ENCODE assay signal across 8 mouse cellular contexts in genomic region chr2:173018618-173019017, GRCm38 (mm10). TPM values are rescaled to one million over a fixed set of nuclear protein-coding genes. Genes with fewer than 3 reads are reported as not detected.
DNase-seq lines count a peak whose midpoint lies in the region; ATAC-seq and TF ChIP-seq lines count a peak whose summit lies in the region.

No protein-coding gene starts in this region.

- peaks cover 17% of the 10 kb centered on the region; the same call in 1 of the 2 replicates for H3K4me1 ChIP-seq in lung, postnatal 0 days (ENCODE audit: insufficient read depth, low read depth, low read length)
- H3K4me1 ChIP-seq in liver, embryonic 16.5 days (ENCODE audit: control insufficient read depth, low read depth, low read length) = peaks cover 42% of the 10 kb centered on the region
- H3K4me1 ChIP-seq in hindbrain, embryonic 11.5 days (replicated peaks; ENCODE audit: control insufficient read depth, insufficient read depth, low read length) = peaks cover 13% of the 10 kb centered on the region

- no peak overlapping the region for H3K4me2 ChIP-seq in lung, postnatal 0 days (replicated peaks; ENCODE audit: low read depth, low read length)
- peak overlapping the region; percentile 4; the same call in 1 of the 2 replicates for H3K4me2 ChIP-seq in liver, embryonic 16.5 days (ENCODE audit: low read depth, low read length)
- H3K4me2 ChIP-seq in hindbrain, embryonic 11.5 days (replicated peaks; ENCODE audit: low read depth, low read length) = no peak overlapping the region

- no peak for TF ChIP-seq EP300 in lung, postnatal 0 days (IDR thresholded peaks at IDR 0.05)

- 0 out of 2 replicates have a peak, but pooled peaks have one; percentile 6 for ATAC-seq in lung, postnatal 0 days
- no peak for ATAC-seq in liver, embryonic 16.5 days (ENCODE audit: low read depth)
- ATAC-seq in inflammation-experienced regulatory T-cells, adult 6 months = no peak
- no peak for ATAC-seq in hindbrain, embryonic 11.5 days (ENCODE audit: low FRiP score)

- WGBS in lung, postnatal 0 days = 22% methylated on average over 8 of the region's 8 CpGs
- 13% methylated on average over 8 of the region's 8 CpGs for WGBS in liver, embryonic 16.5 days (ENCODE audit: insufficient replicate concordance)
- WGBS in hindbrain, embryonic 11.5 days = 22% methylated on average over 8 of the region's 8 CpGs

- H3K9me3 ChIP-seq in lung, postnatal 0 days (ENCODE audit: low read length) = no peaks in the 10 kb centered on the region
- H3K9me3 ChIP-seq in liver, embryonic 16.5 days (replicated peaks; ENCODE audit: control insufficient read depth, low read length) = no peaks in the 10 kb centered on the region
- H3K9me3 ChIP-seq in hindbrain, embryonic 11.5 days (ENCODE audit: control insufficient read depth, low read length) = no peaks in the 10 kb centered on the region

- intact Hi-C loops in heart, postnatal 14 days (cut with DNase I) = loop anchor here (2.0 kb wide), 1 partner anchor 18 kb away; the partner anchor contains the start of gene Rae1

- no peak overlapping the region for H3K4me3 ChIP-seq in lung, postnatal 0 days (ENCODE audit: low read depth, low read length)
- no peak overlapping the region for H3K4me3 ChIP-seq in liver, embryonic 16.5 days (ENCODE audit: low read depth, low read length)
- H3K4me3 ChIP-seq in hindbrain, embryonic 11.5 days (ENCODE audit: low read depth, low read length) = no peak overlapping the region

- no peaks in the 10 kb centered on the region for H3K27me3 ChIP-seq in lung, postnatal 0 days (replicated peaks; ENCODE audit: insufficient read depth, low read length)
- no peaks in the 10 kb centered on the region for H3K27me3 ChIP-seq in liver, embryonic 16.5 days (ENCODE audit: control insufficient read depth, insufficient read depth, low read depth, low read length)
- peaks cover 19% of the 10 kb centered on the region for H3K27me3 ChIP-seq in hindbrain, embryonic 11.5 days (ENCODE audit: control insufficient read depth, insufficient read depth, low read length)

- H3K36me3 ChIP-seq in lung, postnatal 0 days (ENCODE audit: insufficient read depth, low read length) = peaks cover 8% of the 10 kb centered on the region; the same call in 1 of the 2 replicates
- peaks cover 31% of the 10 kb centered on the region for H3K36me3 ChIP-seq in liver, embryonic 16.5 days (ENCODE audit: control insufficient read depth, insufficient read depth)
- peaks cover 6% of the 10 kb centered on the region; the same call in 1 of the 2 replicates for H3K36me3 ChIP-seq in hindbrain, embryonic 11.5 days (ENCODE audit: control insufficient read depth, insufficient read depth, low read length)

- H3K9ac ChIP-seq in lung, postnatal 0 days (replicated peaks; ENCODE audit: low read depth) = no peak overlapping the region
- peak overlapping the region; percentile 8; the same call in 1 of the 2 replicates for H3K9ac ChIP-seq in liver, embryonic 16.5 days (ENCODE audit: low read depth, low read length)
- H3K9ac ChIP-seq in hindbrain, embryonic 11.5 days (ENCODE audit: low read depth, low read length) = no peak overlapping the region

- peak; percentile 42 for TF ChIP-seq CTCF in lung, postnatal 0 days (IDR thresholded peaks at IDR 0.05)

- peak; percentile 61 for DNase-seq in lung, postnatal 0 days (ENCODE audit: low spot score)
- no peak for DNase-seq in lung, postnatal 36 days
- peak; percentile 47 for DNase-seq in embryo, embryonic 10.5 days (ENCODE audit: low spot score)
- peak; percentile 57 to 61 for DNase-seq in heart, postnatal 14 days
- no peak for DNase-seq in adipocyte (ENCODE audit: low spot score)
- no peak for DNase-seq in hindbrain, embryonic 11.5 days (ENCODE audit: low spot score)

- H3K27ac ChIP-seq in lung, postnatal 0 days (ENCODE audit: low read length) = no peak overlapping the region
- H3K27ac ChIP-seq in liver, embryonic 16.5 days (ENCODE audit: low read length) = peak overlapping the region; percentile 31; the same call in 1 of the 2 replicates
- no peak overlapping the region for H3K27ac ChIP-seq in hindbrain, embryonic 11.5 days (ENCODE audit: low read depth, low read length)

RNA-seq across cellular contexts. Expression of gene Rbm38, which starts 1.7 kb away (rescaled TPM):
- 12.8 and 15.2 TPM in 2 replicates for polyA plus RNA-seq in lung, postnatal 0 days (2015; fragmentation: Nextera tagmentation; extraction: Ambion mirVana)
- 100 to 1,000 TPM; 198 to 232 TPM for total RNA-seq in heart, postnatal 14 days (2021)
- polyA plus RNA-seq in liver, embryonic 16.5 days (2015; fragmentation: Nextera tagmentation; extraction: Ambion mirVana) = 279 and 350 TPM in 2 replicates
- polyA plus RNA-seq in inflammation-experienced regulatory T-cells, adult 6 months (2017; shearing (Covaris generic)) = 100 to 1,000 TPM; 115 to 138 (median 124) TPM
- 57.0 and 63.3 TPM in 2 replicates for polyA plus RNA-seq in hindbrain, embryonic 11.5 days (2014; fragmentation: Nextera tagmentation; extraction: Ambion mirVana)

RNA-seq across cellular contexts. Expression of gene Rae1, which starts 18.7 kb away (rescaled TPM):
- polyA plus RNA-seq in lung, postnatal 0 days (2015; fragmentation: Nextera tagmentation; extraction: Ambion mirVana) = 64.3 and 68.6 TPM in 2 replicates
- total RNA-seq in heart, postnatal 14 days (2021) = 10 to 100 TPM; 29.6 to 32.7 TPM
- polyA plus RNA-seq in liver, embryonic 16.5 days (2015; fragmentation: Nextera tagmentation; extraction: Ambion mirVana) = 55.2 and 56.6 TPM in 2 replicates
- 10 to 100 TPM; 29.2 to 50.7 (median 50.2) TPM for polyA plus RNA-seq in inflammation-experienced regulatory T-cells, adult 6 months (2017; shearing (Covaris generic))
- polyA plus RNA-seq in hindbrain, embryonic 11.5 days (2014; fragmentation: Nextera tagmentation; extraction: Ambion mirVana) = 134 TPM in 2 replicates

RNA-seq across cellular contexts. Expression of gene Spo11, which starts 41.1 kb away (rescaled TPM):
- not detected in 2 replicates for polyA plus RNA-seq in lung, postnatal 0 days (2015; fragmentation: Nextera tagmentation; extraction: Ambion mirVana)
- total RNA-seq in heart, postnatal 14 days (2021) = under 1 TPM; 0.07 to 0.93 TPM
- polyA plus RNA-seq in liver, embryonic 16.5 days (2015; fragmentation: Nextera tagmentation; extraction: Ambion mirVana) = not detected in 2 replicates
- polyA plus RNA-seq in inflammation-experienced regulatory T-cells, adult 6 months (2017; shearing (Covaris generic)) = 1 to 10 TPM; 4.6 to 6.3 (median 6.0) TPM
- 0.71 and 0.74 TPM in 2 replicates for polyA plus RNA-seq in hindbrain, embryonic 11.5 days (2014; fragmentation: Nextera tagmentation; extraction: Ambion mirVana)

Comparison
In these comparisons a context has a peak if more than half of its experiments do, and no peak if none do; other contexts are left out.
1. DNase-seq: peak in lung, postnatal 0 days (single experiment), embryo, embryonic 10.5 days (single experiment) and heart, postnatal 14 days (2 of 2); none in lung, postnatal 36 days (single experiment), adipocyte (single experiment) and hindbrain, embryonic 11.5 days (single experiment).